Comparison of ENCODE assay signal across 32 mouse cellular contexts in the genomic region with DNA sequence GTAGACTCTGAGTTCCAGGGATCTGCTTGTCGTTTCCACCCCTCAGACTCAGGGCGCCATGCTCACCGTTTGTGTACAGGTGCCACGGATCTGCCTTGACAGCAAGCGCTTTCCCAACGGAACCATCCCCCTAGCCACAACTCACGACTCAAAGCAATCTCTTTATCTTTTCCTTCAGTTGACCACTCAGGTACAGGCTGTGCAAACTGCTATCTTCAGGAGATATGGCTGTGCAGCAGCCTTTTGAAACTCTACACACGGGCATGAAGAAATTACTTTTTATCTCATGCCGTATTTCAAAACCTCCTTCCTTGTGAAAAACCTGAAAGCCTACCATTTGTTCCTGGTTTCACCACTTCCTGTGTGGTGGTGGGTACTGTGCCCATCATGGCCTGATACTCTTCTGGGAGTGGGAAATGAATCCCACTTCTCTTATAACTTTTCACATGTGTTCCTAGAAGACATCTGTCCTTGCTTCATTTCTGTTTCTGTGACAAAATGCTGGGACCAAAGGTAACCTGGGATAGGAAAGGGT. TPM values are rescaled to one million over a fixed set of nuclear protein-coding genes. Genes with fewer than 3 reads are reported as not detected.
A peak's percentile ranks its signal among the peaks of the same experiment; 100 is the strongest.
DNase-seq lines count a peak whose midpoint lies in the region; ATAC-seq and TF ChIP-seq lines count a peak whose summit lies in the region.
"Had no signal": no experiment of that assay in that cellular context is flagged by ENCODE, and none has a peak within 500 bp of the region (broad histone marks: within the 10 kb centered on the region; RNA-seq: fewer than 3 reads in every experiment).

No protein-coding gene starts in this region.

- DNase-seq in 416B (ENCODE audit: low read depth), result peak; percentile 65
- no peak for DNase-seq in spleen, postnatal 14 days (ENCODE audit: low spot score in 2 of 2)
- no peak for DNase-seq in thymus, adult 2 months
- DNase-seq in adrenal gland, postnatal 4 days (ENCODE audit: low spot score in 2 of 2), result no peak
- DNase-seq: adrenal gland, adult 2 months; adrenal gland, postnatal 14 days; B cell, adult 2 months; cerebellum, adult 11 months; cerebellum, adult 2 months; cerebellum, adult 9-11 months; cerebellum, postnatal 25 days; embryo, embryonic 11 days; gastrocnemius, postnatal 25 days; heart, adult 2 months; heart, postnatal 14 days; heart, postnatal 4 days had no signal

- H3K4me1 ChIP-seq in intestine, embryonic 15.5 days (replicated peaks), result peaks cover 4% of the 10 kb centered on the region
- no peaks in the 10 kb centered on the region for H3K4me1 ChIP-seq in intestine, postnatal 0 days (replicated peaks; ENCODE audit: control insufficient read depth, insufficient read depth, low read length)
- peaks cover 6% of the 10 kb centered on the region for H3K4me1 ChIP-seq in thymus, adult 2 months (replicated peaks; ENCODE audit: control insufficient read depth, insufficient read depth, low read length)
- H3K4me1 ChIP-seq: heart, embryonic 10.5 days; heart, embryonic 13.5 days had no signal

- ATAC-seq in intestine, embryonic 15.5 days, result peak; percentile 51; the same call in 1 of the 2 replicates
- no peak for ATAC-seq in intestine, postnatal 0 days
- ATAC-seq in granulocyte monocyte progenitor cell, adult 5-6 weeks (replicated peaks; ENCODE audit: poor library complexity, severe bottlenecking), result peak; percentile 85
- ATAC-seq in megakaryocyte progenitor cell, adult 5-6 weeks (replicated peaks; ENCODE audit: poor library complexity), result peak; percentile 63
- ATAC-seq: forebrain, embryonic 15.5 days; hindbrain, postnatal 0 days; Patski had no signal

- WGBS in intestine, embryonic 15.5 days, result 65% methylated on average over 9 of the region's 9 CpGs
- 51% methylated on average over 9 of the region's 9 CpGs for WGBS in intestine, postnatal 0 days
- 29% methylated on average over 9 of the region's 9 CpGs for WGBS in thymus, adult 2 months

- TF ChIP-seq CTCF in intestine, postnatal 0 days (IDR thresholded peaks at IDR 0.05; ENCODE audit: low read depth), result no peak
- TF ChIP-seq CTCF in thymus, adult 2 months (IDR thresholded peaks at IDR 0.05; ENCODE audit: borderline replicate concordance, control insufficient read depth, extremely low read depth, insufficient read depth, low read length, poor library complexity), result no peak

- H3K27ac ChIP-seq in intestine, embryonic 15.5 days, result no peak overlapping the region
- H3K27ac ChIP-seq in intestine, postnatal 0 days (ENCODE audit: low read depth, low read length), result no peak overlapping the region
- no peak overlapping the region for H3K27ac ChIP-seq in thymus, adult 2 months (ENCODE audit: control insufficient read depth, insufficient read depth, low read length)
- H3K27ac ChIP-seq: embryonic facial prominence, embryonic 10.5 days; embryonic facial prominence, embryonic 13.5 days; forebrain, embryonic 12.5 days; forebrain, embryonic 15.5 days; heart, adult 2 months; heart, embryonic 10.5 days; heart, embryonic 13.5 days; hindbrain, embryonic 14.5 days; hindbrain, postnatal 0 days had no signal

- no peaks in the 10 kb centered on the region for H3K36me3 ChIP-seq in intestine, embryonic 15.5 days
- no peaks in the 10 kb centered on the region for H3K36me3 ChIP-seq in intestine, postnatal 0 days (ENCODE audit: control insufficient read depth, insufficient read depth)
- H3K36me3 ChIP-seq in thymus, adult 2 months (ENCODE audit: control insufficient read depth, insufficient read depth, low read length), result no peaks in the 10 kb centered on the region
- H3K36me3 ChIP-seq: embryonic facial prominence, embryonic 10.5 days; embryonic facial prominence, embryonic 13.5 days; forebrain, embryonic 12.5 days; forebrain, embryonic 15.5 days; G1E; heart, embryonic 10.5 days; heart, embryonic 13.5 days had no signal

- no peaks in the 10 kb centered on the region for H3K27me3 ChIP-seq in intestine, embryonic 15.5 days (replicated peaks)
- no peaks in the 10 kb centered on the region for H3K27me3 ChIP-seq in intestine, postnatal 0 days (replicated peaks; ENCODE audit: control insufficient read depth, insufficient read depth, low read length)
- H3K27me3 ChIP-seq in thymus, adult 2 months (ENCODE audit: control insufficient read depth, insufficient read depth, low read length), result no peaks in the 10 kb centered on the region
- H3K27me3 ChIP-seq: CH12.LX; embryonic facial prominence, embryonic 13.5 days; forebrain, embryonic 15.5 days; heart, embryonic 13.5 days; Patski had no signal

- H3K4me3 ChIP-seq in intestine, embryonic 15.5 days (replicated peaks), result no peak overlapping the region
- no peak overlapping the region for H3K4me3 ChIP-seq in intestine, postnatal 0 days (ENCODE audit: low read depth, low read length)
- H3K4me3 ChIP-seq in thymus, adult 2 months (ENCODE audit: control insufficient read depth, insufficient read depth, low read length), result no peak overlapping the region
- H3K4me3 ChIP-seq: embryonic facial prominence, embryonic 10.5 days; embryonic facial prominence, embryonic 13.5 days; erythroblast, embryonic 14.5 days; forebrain, embryonic 12.5 days; forebrain, embryonic 15.5 days; heart, adult 2 months; heart, embryonic 10.5 days; heart, embryonic 13.5 days had no signal

- H3K9ac ChIP-seq in intestine, embryonic 15.5 days, result no peak overlapping the region
- H3K9ac ChIP-seq in intestine, postnatal 0 days (ENCODE audit: low read depth, low read length), result no peak overlapping the region
- H3K9ac ChIP-seq: embryonic facial prominence, embryonic 13.5 days; forebrain, embryonic 12.5 days; forebrain, embryonic 15.5 days; heart, embryonic 13.5 days; hindbrain, embryonic 14.5 days had no signal

- H3K9me3 ChIP-seq in intestine, embryonic 15.5 days, result no peaks in the 10 kb centered on the region
- H3K9me3 ChIP-seq in intestine, postnatal 0 days (ENCODE audit: control insufficient read depth), result no peaks in the 10 kb centered on the region
- H3K9me3 ChIP-seq: embryonic facial prominence, embryonic 10.5 days; embryonic facial prominence, embryonic 13.5 days; forebrain, embryonic 12.5 days; forebrain, embryonic 15.5 days; heart, embryonic 10.5 days had no signal

- no peak for TF ChIP-seq POLR2A in thymus, adult 2 months (IDR thresholded peaks at IDR 0.05; ENCODE audit: control insufficient read depth, extremely low read depth, insufficient read depth, low read length, poor library complexity)

- H3K4me2 ChIP-seq in intestine, embryonic 15.5 days (replicated peaks), result no peak overlapping the region
- no peak overlapping the region for H3K4me2 ChIP-seq in intestine, postnatal 0 days (replicated peaks; ENCODE audit: low read depth)
- H3K4me2 ChIP-seq: embryonic facial prominence, embryonic 13.5 days; forebrain, embryonic 12.5 days; forebrain, embryonic 15.5 days; heart, embryonic 13.5 days; hindbrain, embryonic 14.5 days had no signal

RNA-seq across cellular contexts. Expression of gene Cxcr4, which starts 34.1 kb away (rescaled TPM):
- polyA plus RNA-seq in intestine, embryonic 15.5 days (2015; fragmentation: Nextera tagmentation; extraction: Ambion mirVana), result 2.8 and 3.1 TPM in 2 replicates
- 1.3 TPM in 2 replicates for polyA plus RNA-seq in intestine, postnatal 0 days (2015; fragmentation: Nextera tagmentation; extraction: Ambion mirVana)
- total RNA-seq in granulocyte monocyte progenitor cell, adult 5-6 weeks (2014; fragmentation: Nextera tagmentation), result 151 and 195 TPM in 2 replicates
- total RNA-seq in granulocyte monocyte progenitor cell, adult 5-6 weeks (2017), result 178 and 196 TPM in 2 replicates
- 268 and 279 TPM in 2 replicates for total RNA-seq in megakaryocyte progenitor cell, adult 5-6 weeks (2015)
- total RNA-seq in megakaryocyte progenitor cell, adult 5-6 weeks (2017), result 187 and 192 TPM in 2 replicates
- 1,143 and 1,279 TPM in 2 replicates for polyA plus RNA-seq in thymus, adult 2 months (2012; rRNA removed)
- total RNA-seq in adrenal gland, postnatal 4 days (2021), result 10 to 100 TPM; 35.9 to 37.7 TPM
- polyA plus RNA-seq: erythroblast, embryonic 14.5 days; G1E had no signal
